Mouse (Mus musculus) gonadal fat pad, adult 2 months (tissue): ENCODE data around the gene Lrrc20. TPM values are rescaled to one million over a fixed set of nuclear protein-coding genes. Genes with fewer than 3 reads are reported as not detected.

Source experiments
- DNase-seq: peaks from one replicate; pipeline ENCODE4 v3.0.0-alpha.2; 2012; ENCODE audit warnings: low read depth
- polyA plus RNA-seq: library from polyadenylated mRNA; depleted of rRNA; stranded (reverse); fragments of >200 nt; gene quantifications from 2 replicates; pipeline ENCODE4 v1.2.3, GENCODE M21; 2012

Lrrc20 gene
- polyA plus RNA-seq, 1 experiment, result 8.3 TPM

- DNase-seq, result no peak
These were observed 2.0 kb upstream of the Lrrc20 start for GRCm38 (mm10) chr10:61473640-61474039.

- no peak for DNase-seq
These were observed 1.3 kb upstream of the Lrrc20 start for GRCm38 (mm10) chr10:61474344-61474743.

GRCm38 (mm10) chr10:61476440-61477165 is 1.0 kb downstream of the Lrrc20 start:
- DNase-seq, result no peak

- no peak for DNase-seq
These were observed 3.9 kb downstream of the Lrrc20 start for GRCm38 (mm10) chr10:61479461-61479860.

- DNase-seq, result no peak
These were observed 4.3 kb downstream of the Lrrc20 start for GRCm38 (mm10) chr10:61479927-61480326.

GRCm38 (mm10) chr10:61480488-61480887 is 4.9 kb downstream of the Lrrc20 start:
- DNase-seq, result no peak

GRCm38 (mm10) chr10:61482771-61483170 is 7.2 kb downstream of the Lrrc20 start:
- no peak for DNase-seq

- no peak for DNase-seq
These were observed 9.2 kb downstream of the Lrrc20 start for GRCm38 (mm10) chr10:61484801-61485200.

- no peak for DNase-seq
These were observed 11.1 kb downstream of the Lrrc20 start for GRCm38 (mm10) chr10:61486551-61487339.

GRCm38 (mm10) chr10:61488522-61489110 is 13.0 kb downstream of the Lrrc20 start:
- no peak for DNase-seq

GRCm38 (mm10) chr10:61491573-61491972 is 16.0 kb downstream of the Lrrc20 start:
- DNase-seq, result no peak

- DNase-seq, result no peak
These were observed 16.4 kb downstream of the Lrrc20 start for GRCm38 (mm10) chr10:61492040-61492439.

- DNase-seq, result no peak
These were observed 19.9 kb downstream of the Lrrc20 start for GRCm38 (mm10) chr10:61495461-61495860.

GRCm38 (mm10) chr10:61496231-61496630 is 20.6 kb downstream of the Lrrc20 start:
- no peak for DNase-seq

- no peak for DNase-seq
These were observed 24.2 kb downstream of the Lrrc20 start for GRCm38 (mm10) chr10:61499505-61500466.

- DNase-seq, result no peak
These were observed 25.2 kb downstream of the Lrrc20 start for GRCm38 (mm10) chr10:61500756-61501155.

- no peak for DNase-seq
These were observed 28.5 kb downstream of the Lrrc20 start for GRCm38 (mm10) chr10:61504073-61504472.

- no peak for DNase-seq
These were observed 31.0 kb downstream of the Lrrc20 start for GRCm38 (mm10) chr10:61506381-61507200.

- no peak for DNase-seq
These were observed 34.3 kb downstream of the Lrrc20 start for GRCm38 (mm10) chr10:61509873-61510272.

GRCm38 (mm10) chr10:61510809-61511208 is 35.2 kb downstream of the Lrrc20 start:
- DNase-seq, result no peak
